31 mouse cellular contexts compared by ENCODE assay signal in the genomic region with DNA sequence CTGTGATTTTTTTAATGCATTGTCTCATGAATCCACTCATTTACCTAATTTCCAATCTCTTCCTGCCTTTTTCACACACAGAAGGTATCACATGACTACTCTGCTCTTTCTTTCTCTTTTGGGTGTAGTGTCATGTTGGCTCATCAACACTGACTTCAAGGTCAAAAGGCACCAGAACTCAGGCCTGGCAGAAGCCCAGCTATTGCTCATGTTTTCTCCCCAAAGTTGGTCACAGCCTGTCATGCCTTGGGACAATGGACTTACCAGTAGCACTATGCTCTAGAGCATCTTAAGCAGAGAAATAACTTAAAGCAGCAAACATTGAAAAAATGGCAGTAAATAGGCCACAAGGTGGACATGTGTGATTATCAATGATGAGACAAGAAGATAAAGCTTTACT. TPM values are rescaled to one million over a fixed set of nuclear protein-coding genes. Genes with fewer than 3 reads are reported as not detected.
"Had no signal": no experiment of that assay in that cellular context is flagged by ENCODE, and none has a peak within 500 bp of the region (broad histone marks: within the 10 kb centered on the region; RNA-seq: fewer than 3 reads in every experiment).

No protein-coding gene starts in this region.

- H3K4me1 ChIP-seq: liver, embryonic 15.5 days; lung, embryonic 15.5 days; megakaryocyte, embryonic 14.5 days; midbrain, embryonic 10.5 days; midbrain, embryonic 13.5 days; neural tube, embryonic 13.5 days; stomach, embryonic 15.5 days had no signal

- ATAC-seq: midbrain, embryonic 13.5 days; midbrain, embryonic 16.5 days had no signal

- H3K4me2 ChIP-seq: liver, embryonic 11.5 days; liver, embryonic 15.5 days; lung, embryonic 15.5 days; midbrain, embryonic 13.5 days; neural tube, embryonic 13.5 days; stomach, embryonic 15.5 days had no signal

- H3K27ac ChIP-seq: left cerebral cortex, adult 2 months; liver, embryonic 15.5 days; lung, embryonic 15.5 days; midbrain, embryonic 10.5 days; midbrain, embryonic 13.5 days; neural tube, embryonic 13.5 days; stomach, embryonic 15.5 days had no signal

- H3K9ac ChIP-seq: liver, embryonic 15.5 days; lung, embryonic 15.5 days; midbrain, embryonic 13.5 days; neural tube, embryonic 13.5 days; stomach, embryonic 15.5 days had no signal

- H3K36me3 ChIP-seq: liver, embryonic 15.5 days; lung, embryonic 15.5 days; midbrain, embryonic 10.5 days; midbrain, embryonic 13.5 days; neural tube, embryonic 13.5 days; stomach, embryonic 15.5 days had no signal

- H3K4me3 ChIP-seq: left cerebral cortex, adult 2 months; liver, embryonic 15.5 days; lung, embryonic 15.5 days; megakaryocyte, embryonic 14.5 days; midbrain, embryonic 10.5 days; midbrain, embryonic 13.5 days; myocyte; neural tube, embryonic 13.5 days; stomach, embryonic 15.5 days had no signal

- H3K9me3 ChIP-seq: liver, embryonic 15.5 days; lung, embryonic 15.5 days; megakaryocyte, embryonic 14.5 days; midbrain, embryonic 10.5 days; midbrain, embryonic 13.5 days; neural tube, embryonic 13.5 days; stomach, embryonic 15.5 days had no signal

- H3K27me3 ChIP-seq: liver, embryonic 15.5 days; lung, embryonic 15.5 days; megakaryocyte, embryonic 14.5 days; midbrain, embryonic 13.5 days; neural tube, embryonic 13.5 days; stomach, embryonic 15.5 days had no signal

- DNase-seq: kidney, adult 18-20 months; kidney, postnatal 10 days; kidney, postnatal 36 days; layer of hippocampus, postnatal 36 days; lung, adult 18-20 months; lung, postnatal 10 days; lung, postnatal 36 days; right cerebral cortex, adult 18-20 months; right cerebral cortex, postnatal 14 days; right cerebral cortex, postnatal 4 days; thymus, postnatal 25 days had no signal

RNA-seq across cellular contexts. Expression of a gene that starts 13.5 kb away (rescaled TPM):
- total RNA-seq: layer of hippocampus, postnatal 10 days; left cerebral cortex, adult 2 months; left cerebral cortex, postnatal 10 days; left cerebral cortex, postnatal 36 days; monocyte, adult 5-6 weeks had no signal
- polyA plus RNA-seq: limb, embryonic 11.5 days; midbrain, embryonic 10.5 days; myocyte had no signal

RNA-seq across cellular contexts. Expression of a gene that starts 18.3 kb away (rescaled TPM):
- total RNA-seq: layer of hippocampus, adult 8-10 months; layer of hippocampus, postnatal 10 days; layer of hippocampus, postnatal 36 days; left cerebral cortex, adult 2 months; left cerebral cortex, postnatal 10 days; left cerebral cortex, postnatal 36 days; monocyte, adult 5-6 weeks; neutrophil, adult 5-6 weeks had no signal
- polyA plus RNA-seq: kidney, embryonic 14.5 days; limb, embryonic 11.5 days; limb, embryonic 14.5 days; liver, embryonic 11.5 days; lung, embryonic 15.5 days; midbrain, embryonic 10.5 days; midbrain, embryonic 13.5 days; midbrain, embryonic 16.5 days; myocyte; neural tube, embryonic 13.5 days had no signal
